Comparison of ENCODE assay signal across 8 mouse cellular contexts in genomic region chr7:35064286-35065258, GRCm38 (mm10). TPM values are rescaled to one million over a fixed set of nuclear protein-coding genes. Genes with fewer than 3 reads are reported as not detected.
DNase-seq lines count a peak whose midpoint lies in the region; ATAC-seq and TF ChIP-seq lines count a peak whose summit lies in the region.

No protein-coding gene starts in this region.

- H3K4me3 ChIP-seq in lung, adult 2 months (replicated peaks; ENCODE audit: extremely low read depth, low read depth, low read length) = no peak overlapping the region

- no peak for TF ChIP-seq CTCF in lung, adult 2 months (IDR thresholded peaks at IDR 0.05; ENCODE audit: insufficient read depth, low read length)

- DNase-seq in cerebellum, postnatal 10 days = peak; percentile 48 to 71
- no peak for DNase-seq in cerebellum, adult 9-10 months
- peak; percentile 78 to 79 for DNase-seq in lung, adult 18-20 months
- DNase-seq in lung, adult 2 months = no peak
- peak; percentile 55 for DNase-seq in fibroblast of lung, adult 2 months (ENCODE audit: low read depth)
- no peak for DNase-seq in thymus, adult 18-20 months
- DNase-seq in urinary bladder, adult 18-20 months (ENCODE audit: low spot score in 2 of 2) = no peak

- WGBS in lung, adult 2 months = 54% methylated on average over 14 of the region's 14 CpGs

- H3K4me1 ChIP-seq in lung, adult 2 months (ENCODE audit: control insufficient read depth, insufficient read depth, low read length) = no peaks in the 10 kb centered on the region; the same call in 1 of the 2 replicates

- ATAC-seq in megakaryocyte, adult 5-6 weeks (ENCODE audit: poor library complexity, severe bottlenecking) = peak; percentile 82

- no peak for TF ChIP-seq POLR2A in lung, adult 2 months (IDR thresholded peaks at IDR 0.05; ENCODE audit: borderline replicate concordance, extremely low read depth, low read depth, low read length)

RNA-seq across cellular contexts. Expression of gene Cebpg, which starts 8.2 kb away (rescaled TPM):
- polyA plus RNA-seq in lung, adult 2 months (2012; rRNA removed) = 10.3 and 13.5 TPM in 2 replicates
- total RNA-seq in megakaryocyte, adult 5-6 weeks (2015) = 29.8 and 33.5 TPM in 2 replicates
- 60.1 and 86.5 TPM in 2 replicates for total RNA-seq in megakaryocyte, adult 5-6 weeks (2017)

RNA-seq across cellular contexts. Expression of gene Cebpa, which starts 54.5 kb away (rescaled TPM):
- polyA plus RNA-seq in lung, adult 2 months (2012; rRNA removed) = 148 and 282 TPM in 2 replicates
- 48.7 and 57.0 TPM in 2 replicates for total RNA-seq in megakaryocyte, adult 5-6 weeks (2015)
- total RNA-seq in megakaryocyte, adult 5-6 weeks (2017) = 21.7 and 22.4 TPM in 2 replicates

Comparison
In these comparisons a context has a peak if more than half of its experiments do, and no peak if none do; other contexts are left out.
1. DNase-seq: peak in cerebellum, postnatal 10 days (2 of 2), lung, adult 18-20 months (2 of 2) and fibroblast of lung, adult 2 months (single experiment); none in cerebellum, adult 9-10 months (single experiment), lung, adult 2 months (single experiment), thymus, adult 18-20 months (0 of 2) and urinary bladder, adult 18-20 months (0 of 2).